Mouse (Mus musculus) colon, adult 2 months (tissue): ENCODE data around the gene Ttll4. TPM values are rescaled to one million over a fixed set of nuclear protein-coding genes. Genes with fewer than 3 reads are reported as not detected.

Source experiments
- polyA plus RNA-seq: library from polyadenylated mRNA; depleted of rRNA; stranded (reverse); fragments of >200 nt; gene quantifications from 2 replicates; pipeline ENCODE4 v1.2.3, GENCODE M21; 2012; rRNA removed

Ttll4 gene
- polyA plus RNA-seq = 9.9 and 11.5 TPM in 2 replicates

GRCm38 (mm10) chr1:74661448-74662195 lies at the start of gene Ttll4:
Gene Ttll4 (plus strand): TSS chr1:74661745.

GRCm38 (mm10) chr1:74713099-74713858 lies 51.7 kb downstream of the Ttll4 start, which contains the start of gene Cyp27a1:
Gene Cyp27a1 (plus strand): TSS chr1:74713574.

GRCm38 (mm10) chr1:74748643-74749271 lies 87.2 kb downstream of the Ttll4 start, which contains the start of gene Prkag3:
Gene Prkag3 (minus strand): TSS chr1:74749221.

Other genes with a start within 250 kb of the Ttll4 start
- 15.5 and 16.0 TPM in 2 replicates for gene Cnot9, start 155.7 kb upstream of the Ttll4 start, polyA plus RNA-seq
- 0.39 and 0.48 TPM in 2 replicates for gene Plcd4, start 118.9 kb upstream of the Ttll4 start, polyA plus RNA-seq
- gene Usp37, start 117.5 kb upstream of the Ttll4 start, polyA plus RNA-seq = 2.5 and 3.0 TPM in 2 replicates
- 10.1 and 10.3 TPM in 2 replicates for gene Zfp142, start 73.5 kb upstream of the Ttll4 start, polyA plus RNA-seq
- gene Bcs1l, start 73.5 kb upstream of the Ttll4 start, polyA plus RNA-seq = 11.6 and 12.0 TPM in 2 replicates
- gene Rnf25, start 60.3 kb upstream of the Ttll4 start, polyA plus RNA-seq = 31.5 and 35.7 TPM in 2 replicates
- 1.9 and 4.1 TPM in 2 replicates for gene Stk36, start 60.3 kb upstream of the Ttll4 start, polyA plus RNA-seq
- gene Cyp27a1, start 51.8 kb downstream of the Ttll4 start, polyA plus RNA-seq = 18.0 and 21.2 TPM in 2 replicates
- gene Prkag3, start 87.5 kb downstream of the Ttll4 start, polyA plus RNA-seq = 0.24 and 0.26 TPM in 2 replicates
- 4.8 and 5.1 TPM in 2 replicates for gene Wnt6, start 110.1 kb downstream of the Ttll4 start, polyA plus RNA-seq
- 0.10 and 0.15 TPM in 2 replicates for gene Wnt10a, start 129.8 kb downstream of the Ttll4 start, polyA plus RNA-seq
- gene Cdk5r2, start 193.2 kb downstream of the Ttll4 start, polyA plus RNA-seq = 2.8 and 3.3 TPM in 2 replicates
- 1.4 and 3.8 TPM in 2 replicates for gene Fev, start 223.7 kb downstream of the Ttll4 start, polyA plus RNA-seq
- 1.5 and 1.9 TPM in 2 replicates for gene Cryba2, start 231.4 kb downstream of the Ttll4 start, polyA plus RNA-seq